Mouse (Mus musculus) midbrain, postnatal 0 days (tissue): Measurements from ENCODE around the gene Rtp1. TPM values are rescaled to one million over a fixed set of nuclear protein-coding genes. Genes with fewer than 3 reads are reported as not detected.

ENCODE experiments used
- ATAC-seq: fragments of 200-750 bp; cut with Nextera tagmentation; 2 replicates; pipeline ENCODE4 v1.8.0; 2017; ENCODE audit warnings: moderate number of reproducible peaks, mild to moderate bottlenecking, moderate TSS enrichment, moderate library complexity; ENCODE audit not compliant: low FRiP score
- DNase-seq: peaks from one replicate; pipeline ENCODE4 v3.0.0-alpha.2; 2015; ENCODE audit warnings: low spot score
- H3K27ac ChIP-seq: fragments of 300-500 bp; sonication (generic); 2 replicates; pipeline ENCODE4 v1.5.1; 2014; ENCODE audit warnings: low read depth, mild to moderate bottlenecking, low read length, mixed read lengths
- H3K27me3 ChIP-seq: fragments of 300-500 bp; sonication (generic); 2 replicates; pipeline ENCODE4 v1.6.1; 2014; ENCODE audit warnings: low read length, control low read depth, mixed read lengths; ENCODE audit not compliant: insufficient read depth
- H3K36me3 ChIP-seq: fragments of 300-500 bp; sonication (generic); 2 replicates; pipeline ENCODE4 v1.6.1; 2014; ENCODE audit warnings: low read length, control low read depth, mixed read lengths; ENCODE audit not compliant: insufficient read depth
- H3K4me1 ChIP-seq: fragments of 300-500 bp; sonication (generic); 2 replicates; pipeline ENCODE4 v1.6.1; 2014; ENCODE audit warnings: mild to moderate bottlenecking, control low read depth, antibody characterized with exemption, low read length, mixed read lengths; ENCODE audit not compliant: insufficient read depth
- H3K4me2 ChIP-seq: fragments of 300-500 bp; sonication (generic); 2 replicates; pipeline ENCODE4 v1.6.1; 2014; ENCODE audit warnings: low read depth, mild to moderate bottlenecking, low read length, mixed read lengths; ENCODE audit not compliant: poor library complexity, severe bottlenecking
- H3K4me3 ChIP-seq: fragments of 300-500 bp; sonication (generic); 2 replicates; pipeline ENCODE4 v1.5.1; 2014; ENCODE audit warnings: low read depth, mild to moderate bottlenecking, low read length, moderate library complexity
- H3K9ac ChIP-seq: fragments of 300-500 bp; sonication (generic); replicated peaks from 2 replicates; pipeline ENCODE4 v1.6.1; 2014; ENCODE audit warnings: mild to moderate bottlenecking, low read length, moderate library complexity, mixed read lengths; ENCODE audit not compliant: poor library complexity, severe bottlenecking
- H3K9me3 ChIP-seq: fragments of 300-500 bp; sonication (generic); 2 replicates; pipeline ENCODE4 v1.6.1; 2016; ENCODE audit warnings: low read length, control low read depth
- CTCF ChIP-seq: IDR thresholded peaks from 2 replicates; pipeline ENCODE4 v1.5.1; 2016; ENCODE audit warnings: antibody characterized with exemption, mild to moderate bottlenecking
- WGBS: fragments of 180-500 bp; shearing (Covaris S2); extraction: QIAGEN DNeasy Blood & Tissue Kit; methylation state at CpG from one replicate; pipeline ENCODE4 v1.1.7; 2014; 5-methylcytosine and 5-hydroxymethylcytosine counted together
- polyA plus RNA-seq: library from polyadenylated mRNA; unstranded; fragments of >200 nt; fragmentation: Nextera tagmentation; extraction: Ambion mirVana; gene quantifications from 2 replicates; pipeline ENCODE4 v1.2.1, GENCODE M21; 2015
- total RNA-seq: library from RNA; depleted of rRNA; stranded (reverse); fragments of >200 nt; gene quantifications from 2 replicates; pipeline ENCODE4 v1.2.3, GENCODE M21; 2014

Gene Rtp1
- total and polyA plus RNA-seq, 2 experiments from 2014 or later = 0.33 to 0.77 TPM

DNA sequence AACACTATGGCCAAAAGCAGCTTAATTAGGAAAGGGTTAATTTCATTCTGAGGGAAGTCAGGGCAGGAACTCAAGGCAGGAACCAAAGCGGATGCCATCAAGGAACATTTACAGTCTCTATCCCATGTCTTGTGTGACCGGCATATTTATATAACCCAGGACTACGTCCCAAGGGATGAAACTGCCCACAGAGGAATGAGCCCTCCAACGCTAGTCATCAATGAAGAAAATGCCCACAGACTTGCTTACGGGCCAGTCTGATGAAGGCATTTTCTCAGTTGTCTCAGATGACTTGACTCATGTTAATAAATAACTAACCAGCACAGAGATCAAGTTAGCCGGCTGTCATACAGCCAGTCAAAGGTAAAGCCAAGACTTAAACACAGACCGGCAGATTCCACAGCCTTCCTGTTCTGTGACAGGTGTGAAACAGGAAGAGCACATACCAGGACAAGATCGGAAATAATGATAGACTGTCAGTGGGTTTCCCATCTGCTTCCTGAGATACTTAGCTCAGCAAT lies 9.3 kb upstream of the Rtp1 start:
- H3K4me2 ChIP-seq = no peak overlapping the region
- H3K27ac ChIP-seq = no peak overlapping the region
- H3K9ac ChIP-seq = no peak overlapping the region
- DNase-seq = no peak
- no peak for ATAC-seq
- 90% methylated on average over 8 of the region's 8 CpGs for WGBS
- no peaks in the 10 kb centered on the region for H3K36me3 ChIP-seq
- no peak for TF ChIP-seq CTCF
- H3K4me3 ChIP-seq = no peak overlapping the region
- no peaks in the 10 kb centered on the region for H3K9me3 ChIP-seq
- peaks cover 2% of the 10 kb centered on the region; the same call in 1 of the 2 replicates for H3K4me1 ChIP-seq
- no peaks in the 10 kb centered on the region for H3K27me3 ChIP-seq

DNA sequence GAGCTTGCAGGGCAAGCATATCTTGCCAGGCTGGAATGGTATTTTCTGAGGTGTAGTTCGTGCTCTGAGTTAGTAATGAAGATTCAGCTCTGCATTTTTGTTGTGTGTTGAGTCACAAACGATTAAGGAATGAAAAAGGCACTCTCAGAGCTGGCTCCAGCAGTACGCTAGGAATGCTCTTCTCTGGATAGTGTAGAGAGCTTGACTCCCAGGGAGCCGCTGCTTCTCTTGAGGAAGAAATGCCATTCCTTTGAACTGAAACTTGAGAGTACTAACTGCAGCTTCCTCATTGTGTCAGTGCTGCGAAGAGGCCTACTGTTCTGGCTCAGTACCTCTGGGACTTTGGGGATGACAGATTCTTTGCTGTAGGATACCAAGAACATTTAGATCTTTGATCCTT lies 5.1 kb upstream of the Rtp1 start:
- DNase-seq (no peak), ATAC-seq (no peak)
- no peak overlapping the region for H3K4me2 ChIP-seq
- no peaks in the 10 kb centered on the region for H3K4me1 ChIP-seq
- no peaks in the 10 kb centered on the region for H3K27me3 ChIP-seq
- H3K4me3 ChIP-seq = no peak overlapping the region
- 68% methylated on average over 5 of the region's 5 CpGs for WGBS
- no peak for TF ChIP-seq CTCF
- H3K9ac ChIP-seq = no peak overlapping the region
- no peaks in the 10 kb centered on the region for H3K36me3 ChIP-seq
- no peaks in the 10 kb centered on the region for H3K9me3 ChIP-seq
- H3K27ac ChIP-seq = no peak overlapping the region

DNA sequence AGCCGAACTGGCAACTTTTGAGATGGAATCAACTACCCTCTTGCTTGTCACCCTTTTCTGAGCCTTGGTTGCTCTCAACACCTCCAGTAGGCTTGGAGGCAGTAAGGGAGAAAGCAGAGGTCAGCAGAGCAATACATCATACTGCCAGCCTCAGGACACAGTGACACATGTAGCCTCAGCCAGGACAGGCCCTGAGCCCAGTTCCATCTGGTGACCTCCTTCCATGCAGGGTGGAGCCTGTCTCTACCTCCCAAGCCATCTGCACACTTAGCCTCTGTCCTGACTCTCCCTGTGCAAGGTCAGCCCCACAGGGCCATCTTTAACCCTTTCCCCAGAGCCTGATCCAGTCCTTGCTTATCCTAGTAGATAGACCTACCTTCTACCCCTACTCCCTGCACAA lies 1.2 kb upstream of the Rtp1 start:
- Histone ChIP-seq H3K9ac (no peak overlapping the region), H3K4me3 (no peak overlapping the region), H3K9me3 (no peaks in the 10 kb centered on the region), H3K27ac (no peak overlapping the region), H3K36me3 (no peaks in the 10 kb centered on the region), H3K4me1 (no peaks in the 10 kb centered on the region), H3K27me3 (no peaks in the 10 kb centered on the region), H3K4me2 (no peak overlapping the region)
- TF ChIP-seq CTCF = no peak
- WGBS = 96% methylated on average over 1 of the region's 1 CpGs
- DNase-seq (no peak), ATAC-seq (no peak)

DNA sequence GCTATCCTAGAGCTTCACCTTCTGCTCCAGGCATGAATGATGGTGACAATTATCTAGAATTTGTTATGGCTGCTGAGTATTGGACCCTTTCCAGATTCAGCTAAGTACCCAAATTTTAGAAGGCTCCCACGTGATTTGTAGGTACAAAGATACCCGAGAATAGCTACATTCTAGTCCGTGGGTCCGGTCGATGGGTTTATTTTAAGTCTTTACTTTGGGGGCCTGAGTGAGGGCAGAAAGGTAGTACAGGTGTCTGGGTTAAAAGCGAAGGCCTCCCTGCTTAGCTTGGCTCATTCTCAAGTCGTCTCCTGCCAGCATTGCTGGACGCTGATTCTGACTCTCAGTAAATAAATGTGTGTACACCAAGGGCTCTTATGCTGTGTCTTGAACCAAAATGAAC lies 1.1 kb downstream of the Rtp1 start:
- DNase-seq (peak; percentile 15), ATAC-seq (no peak)
- Histone ChIP-seq H3K4me1 (no peaks in the 10 kb centered on the region), H3K4me2 (no peak overlapping the region), H3K4me3 (no peak overlapping the region), H3K27me3 (no peaks in the 10 kb centered on the region), H3K27ac (no peak overlapping the region), H3K9ac (no peak overlapping the region), H3K36me3 (no peaks in the 10 kb centered on the region), H3K9me3 (no peaks in the 10 kb centered on the region)
- TF ChIP-seq CTCF = no peak
- 85% methylated on average over 8 of the region's 8 CpGs for WGBS

DNA sequence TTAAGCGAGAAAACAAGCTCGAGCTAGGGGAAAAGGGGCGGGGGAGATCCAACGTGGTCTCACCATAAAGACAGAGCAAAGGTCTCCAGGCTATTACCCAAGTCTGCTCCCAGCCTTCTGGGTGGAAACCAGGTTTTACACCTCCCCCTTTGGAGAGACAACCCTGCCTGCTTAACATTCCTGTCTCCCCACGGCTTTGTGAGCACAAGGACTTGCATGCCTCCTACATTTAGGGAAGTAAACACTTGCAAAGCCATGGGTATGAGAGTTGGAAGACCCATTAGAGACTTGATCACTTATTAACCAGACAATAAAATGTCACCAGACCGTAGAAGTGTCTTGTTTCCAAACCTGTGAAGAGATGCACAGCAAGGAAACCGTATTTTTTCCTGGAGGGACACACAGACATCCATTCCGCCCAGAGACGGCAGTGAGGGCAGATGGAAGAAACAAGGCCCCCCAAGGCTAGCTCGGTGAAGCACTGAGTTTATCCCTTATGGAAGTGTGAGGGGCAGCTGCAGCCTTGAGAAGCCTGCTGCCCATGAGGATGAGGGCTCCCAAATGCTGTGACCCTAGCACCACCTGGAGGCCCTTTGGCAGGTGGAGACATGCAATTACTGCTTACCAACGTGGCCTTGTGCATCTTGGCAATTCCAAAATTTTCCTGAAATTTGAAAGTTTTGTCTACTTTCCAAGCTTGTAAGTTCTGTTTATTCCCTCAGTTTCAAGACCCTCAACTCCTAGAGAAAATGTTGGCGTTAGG lies 8.7 kb downstream of the Rtp1 start:
- 0 out of 2 replicates have a peak, but pooled peaks have one; percentile 22 for TF ChIP-seq CTCF
- DNase-seq (no peak), ATAC-seq (no peak)
- Histone ChIP-seq H3K4me1 (no peaks in the 10 kb centered on the region), H3K4me2 (no peak overlapping the region), H3K9me3 (no peaks in the 10 kb centered on the region), H3K36me3 (no peaks in the 10 kb centered on the region), H3K9ac (no peak overlapping the region), H3K4me3 (no peak overlapping the region), H3K27me3 (no peaks in the 10 kb centered on the region), H3K27ac (no peak overlapping the region)
- whole genome bisulfite sequencing = 75% methylated on average over 12 of the region's 12 CpGs

DNA sequence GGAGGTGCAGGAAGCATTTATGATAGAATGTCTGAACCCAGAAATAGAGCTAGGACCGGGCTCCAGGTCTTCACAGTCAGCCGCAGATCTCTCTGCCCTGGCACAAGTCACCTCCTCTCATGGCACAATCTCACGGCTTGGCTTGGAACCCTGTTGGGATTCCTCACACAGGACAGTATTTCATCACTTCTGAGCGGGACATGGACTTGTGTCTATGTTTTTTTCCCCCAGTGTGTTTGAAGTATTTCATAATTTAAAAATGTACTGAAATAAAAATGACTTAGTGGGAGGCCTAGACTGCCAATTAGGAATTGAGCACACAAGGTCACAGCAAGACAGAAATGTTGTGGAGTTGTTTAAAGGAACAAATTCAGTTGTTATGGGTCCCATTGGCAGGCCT lies 15.3 kb downstream of the Rtp1 start:
- H3K9me3 ChIP-seq = no peaks in the 10 kb centered on the region
- WGBS = 89% methylated on average over 4 of the region's 4 CpGs
- no peak overlapping the region for H3K27ac ChIP-seq
- H3K4me3 ChIP-seq = no peak overlapping the region
- H3K27me3 ChIP-seq = no peaks in the 10 kb centered on the region
- H3K4me1 ChIP-seq = no peaks in the 10 kb centered on the region
- H3K36me3 ChIP-seq = no peaks in the 10 kb centered on the region
- TF ChIP-seq CTCF = no peak
- no peak overlapping the region for H3K4me2 ChIP-seq
- DNase-seq (no peak), ATAC-seq (no peak)
- H3K9ac ChIP-seq = no peak overlapping the region
